Mouse (Mus musculus) sigmoid colon, adult 10 weeks (tissue): ENCODE measurements around the gene Krtap6-2. TPM values are rescaled to one million over a fixed set of nuclear protein-coding genes. Genes with fewer than 3 reads are reported as not detected.

Source experiments
- polyA plus RNA-seq: library from polyadenylated mRNA; stranded (reverse); fragments of 350-450 nt; fragmentation: Illumina TruSeq; extraction: RNeasy Lipid Tissue Mini Kit (QIAGEN cat#74804); gene quantifications from one replicate; pipeline ENCODE4 v1.2.3, GENCODE M21; 2014; ENCODE audit warnings: low read depth, low replicate concordance

Gene Krtap6-2
- polyA plus RNA-seq, result not detected

DNA sequence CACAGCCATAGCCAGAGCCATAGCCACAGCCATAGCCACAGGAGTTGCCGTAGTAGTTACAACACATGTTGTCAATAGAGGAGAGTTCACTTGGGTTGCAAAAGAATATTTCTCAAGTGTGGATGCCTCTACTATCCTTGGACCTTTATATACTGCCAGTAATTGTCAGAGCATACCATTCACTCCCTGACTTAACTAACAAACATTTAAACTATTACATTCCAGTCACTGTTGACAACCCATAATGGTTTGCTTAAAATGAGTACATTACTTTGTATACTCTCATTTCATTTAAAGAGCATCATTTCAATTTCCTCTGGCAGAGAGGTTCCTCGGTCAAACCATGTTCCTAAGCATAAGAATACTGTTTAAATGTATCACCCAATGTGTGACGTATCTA, at the start of gene Krtap6-2:
Krtap6-2 (minus strand) TSS at position 101 of the 400 bp plus-strand sequence.

DNA sequence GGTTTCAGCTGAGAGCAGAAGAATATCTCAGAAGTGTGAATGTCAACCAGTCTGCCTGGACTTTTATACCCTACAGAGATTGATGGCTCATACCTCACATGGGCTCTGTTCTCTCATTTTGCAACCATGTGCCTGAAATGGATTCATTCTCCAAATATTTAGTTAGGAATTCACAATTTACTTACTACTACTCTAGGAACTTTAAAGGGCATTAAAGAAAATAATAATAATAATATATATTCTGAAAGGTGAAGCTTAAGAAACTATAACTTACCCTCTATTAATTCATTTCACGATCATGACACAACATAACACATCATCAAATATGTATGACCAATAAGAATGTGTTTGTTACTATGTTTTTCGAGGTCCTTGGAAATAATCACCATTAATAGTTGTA, 16.1 kb downstream of the Krtap6-2 start, which contains the start of gene Krtap21-1:
Krtap21-1 (minus strand) TSS at position 101 of the 400 bp plus-strand sequence.

Other genes with a start within 250 kb of the Krtap6-2 start
- gene 1110057P08Rik, start 245.4 kb downstream of the Krtap6-2 start, polyA plus RNA-seq, result not detected
- gene Krtap20-2, start 214.2 kb downstream of the Krtap6-2 start, polyA plus RNA-seq, result not detected
- not detected for gene Krtap21-1, start 16.2 kb downstream of the Krtap6-2 start, polyA plus RNA-seq
- gene Krtap8-1, start 67.8 kb upstream of the Krtap6-2 start, polyA plus RNA-seq, result not detected
- gene Krtap7-1, start 88.2 kb upstream of the Krtap6-2 start, polyA plus RNA-seq, result not detected
- not detected for gene Krtap11-1, start 151.1 kb upstream of the Krtap6-2 start, polyA plus RNA-seq